Comparison of ENCODE assay signal across 16 mouse cellular contexts in the genomic region with DNA sequence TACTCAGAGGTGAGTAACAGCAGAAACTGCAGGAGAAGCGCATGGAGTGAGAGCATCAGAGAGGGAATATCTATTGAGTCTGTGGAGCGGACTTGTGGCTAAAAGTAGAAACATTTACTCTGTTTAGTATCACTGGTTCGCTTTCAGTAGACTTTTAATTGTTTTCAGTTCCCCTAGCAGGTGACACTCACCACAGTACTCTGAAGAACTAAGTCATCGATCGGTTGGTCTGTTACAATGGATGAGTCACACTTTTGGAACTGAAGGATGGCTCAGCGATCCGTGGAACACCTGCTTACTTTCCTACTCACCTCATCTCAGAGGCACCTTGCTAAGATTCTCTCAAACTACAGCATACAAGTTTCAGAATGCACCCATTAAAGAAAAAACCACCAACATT.
"Had no signal": no experiment of that assay in that cellular context is flagged by ENCODE, and none has a peak within 500 bp of the region (broad histone marks: within the 10 kb centered on the region; RNA-seq: fewer than 3 reads in every experiment).

No protein-coding gene starts in this region.

- H3K9me3 ChIP-seq: neural tube, embryonic 13.5 days; neural tube, embryonic 15.5 days; stomach, embryonic 15.5 days had no signal

- H3K9ac ChIP-seq: neural tube, embryonic 13.5 days; neural tube, embryonic 15.5 days; stomach, embryonic 15.5 days had no signal

- H3K4me1 ChIP-seq: neural tube, embryonic 13.5 days; neural tube, embryonic 15.5 days; stomach, embryonic 15.5 days had no signal

- DNase-seq: retina, postnatal 1 day; right cerebral cortex, adult 18-20 months; right cerebral cortex, postnatal 14 days; right cerebral cortex, postnatal 25 days; right cerebral cortex, postnatal 4 days; spleen, adult 18-20 months; thymus, adult 18-20 months; thymus, adult 2 months; thymus, postnatal 14 days; thymus, postnatal 25 days; thymus, postnatal 36 days; thymus, postnatal 4 days had no signal

- H3K27ac ChIP-seq: neural tube, embryonic 13.5 days; neural tube, embryonic 15.5 days; stomach, embryonic 15.5 days; stomach, postnatal 0 days had no signal

- H3K27me3 ChIP-seq: neural tube, embryonic 13.5 days; neural tube, embryonic 15.5 days; stomach, embryonic 15.5 days had no signal

- H3K4me3 ChIP-seq: neural tube, embryonic 13.5 days; neural tube, embryonic 15.5 days; stomach, embryonic 15.5 days had no signal

- H3K4me2 ChIP-seq: neural tube, embryonic 13.5 days; neural tube, embryonic 15.5 days; stomach, embryonic 15.5 days had no signal
